Mouse (Mus musculus) forebrain, embryonic 10.5 days (tissue): Measurements from ENCODE around the gene Gm17581. TPM values are rescaled to one million over a fixed set of nuclear protein-coding genes. Genes with fewer than 3 reads are reported as not detected.
"Not testable (repeated sequence)": the region's sequence is repeated elsewhere in the genome, so short reads cannot be mapped to it uniquely, and the experiment has no call there.

Source experiments
- DNase-seq: peaks from one replicate; pipeline ENCODE4 v3.0.0-alpha.2; 2017; ENCODE audit warnings: low spot score; ENCODE audit errors: extremely low spot score
- H3K27ac ChIP-seq: fragments of 300-500 bp; sonication (generic); 2 replicates; pipeline ENCODE4 v1.5.1; 2016; ENCODE audit warnings: mild to moderate bottlenecking
- H3K27me3 ChIP-seq: fragments of 300-500 bp; sonication (generic); 2 replicates; pipeline ENCODE4 v1.6.1; 2016; ENCODE audit warnings: mild to moderate bottlenecking; ENCODE audit not compliant: poor library complexity, severe bottlenecking
- H3K36me3 ChIP-seq: fragments of 300-500 bp; sonication (generic); replicated peaks from 2 replicates; pipeline ENCODE4 v1.6.1; 2016; ENCODE audit warnings: mild to moderate bottlenecking, moderate library complexity
- H3K4me1 ChIP-seq: fragments of 300-500 bp; sonication (generic); 2 replicates; pipeline ENCODE4 v1.6.1; 2016
- H3K4me3 ChIP-seq: fragments of 300-500 bp; sonication (generic); 2 replicates; pipeline ENCODE4 v1.5.1; 2016; ENCODE audit warnings: mild to moderate bottlenecking, moderate library complexity
- H3K9me3 ChIP-seq: fragments of 300-500 bp; sonication (generic); 2 replicates; pipeline ENCODE4 v1.6.1; 2016; ENCODE audit warnings: mild to moderate bottlenecking, moderate library complexity
- WGBS: fragments of 180-500 bp; shearing (Covaris S2); methylation state at CpG from one replicate; pipeline ENCODE4 v1.1.7; 2016; 5-methylcytosine and 5-hydroxymethylcytosine counted together
- polyA plus RNA-seq: library from polyadenylated mRNA; unstranded; fragments of >200 nt; fragmentation: Nextera tagmentation; extraction: Ambion mirVana; gene quantifications from 2 replicates; pipeline ENCODE4 v1.2.1, GENCODE M21; 2016

Gm17581 gene
- polyA plus RNA-seq, 1 experiment from 2014 or later, result not detected

DNA sequence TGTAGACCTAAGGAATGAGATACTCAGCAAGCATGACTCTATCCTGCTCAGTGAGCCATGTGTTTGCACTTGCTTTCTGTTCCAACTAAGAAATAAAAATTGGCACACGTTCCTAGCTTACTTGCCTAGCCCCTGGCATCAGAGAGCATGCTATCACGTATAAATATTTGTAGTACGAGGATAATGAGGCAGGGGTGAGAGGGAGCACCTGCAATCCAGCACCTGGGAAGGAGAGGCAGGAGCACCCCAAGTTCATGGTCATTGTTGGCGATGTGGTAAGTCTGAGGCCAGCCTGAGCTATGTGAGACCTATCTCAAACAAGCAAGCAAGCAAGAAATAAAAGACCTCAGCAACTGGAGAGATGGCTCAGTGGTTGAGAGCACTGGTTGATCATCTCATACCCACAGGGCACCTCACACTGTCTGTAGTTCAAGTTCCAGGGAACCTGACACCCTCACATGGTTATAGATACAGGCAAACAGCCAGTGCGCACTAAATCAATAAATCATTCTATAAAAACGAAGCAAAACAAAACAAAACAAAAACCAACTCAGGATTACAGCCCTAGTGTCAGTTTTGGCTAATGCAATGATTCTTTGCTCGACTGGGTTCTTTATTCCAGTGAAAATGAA lies 7.8 kb downstream of the Gm17581 start:
- no peak overlapping the region for H3K27ac ChIP-seq
- peak overlapping the region; percentile 70 for H3K4me3 ChIP-seq
- H3K27me3 ChIP-seq, result no peaks in the 10 kb centered on the region
- 0 out of 2 replicates have a peak, but pooled peaks cover under 1% of the 10 kb centered on the region for H3K36me3 ChIP-seq
- WGBS, result 81% methylated on average over 7 of the region's 7 CpGs
- no peak for DNase-seq
- no peaks in the 10 kb centered on the region for H3K9me3 ChIP-seq
- peaks cover 18% of the 10 kb centered on the region for H3K4me1 ChIP-seq

DNA sequence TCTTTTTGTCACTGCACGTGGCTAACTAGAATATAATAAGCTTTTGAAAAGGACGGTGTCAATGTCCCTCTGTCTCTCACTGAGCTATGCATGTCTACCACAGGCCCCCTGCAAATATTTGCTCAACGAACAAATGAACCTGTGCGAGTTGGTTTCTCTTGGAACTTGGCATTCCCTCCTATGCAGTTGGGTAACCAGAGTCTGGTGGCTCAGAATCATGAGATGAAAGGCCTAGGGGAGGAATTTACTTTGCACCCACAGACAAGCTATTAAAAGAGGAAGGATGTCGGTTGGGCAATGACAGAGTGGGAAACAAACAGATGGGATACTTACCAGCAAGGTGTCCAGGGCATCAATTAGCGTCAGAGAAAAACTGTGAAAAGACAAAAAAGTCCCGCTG lies 9.4 kb downstream of the Gm17581 start:
- Histone ChIP-seq H3K4me3 (no peak overlapping the region), H3K27ac (no peak overlapping the region), H3K27me3 (no peaks in the 10 kb centered on the region), H3K36me3 (peaks cover 11% of the 10 kb centered on the region), H3K9me3 (no peaks in the 10 kb centered on the region), H3K4me1 (peaks cover 18% of the 10 kb centered on the region)
- DNase-seq, result no peak
- WGBS, result 92% methylated on average over 7 of the region's 7 CpGs

DNA sequence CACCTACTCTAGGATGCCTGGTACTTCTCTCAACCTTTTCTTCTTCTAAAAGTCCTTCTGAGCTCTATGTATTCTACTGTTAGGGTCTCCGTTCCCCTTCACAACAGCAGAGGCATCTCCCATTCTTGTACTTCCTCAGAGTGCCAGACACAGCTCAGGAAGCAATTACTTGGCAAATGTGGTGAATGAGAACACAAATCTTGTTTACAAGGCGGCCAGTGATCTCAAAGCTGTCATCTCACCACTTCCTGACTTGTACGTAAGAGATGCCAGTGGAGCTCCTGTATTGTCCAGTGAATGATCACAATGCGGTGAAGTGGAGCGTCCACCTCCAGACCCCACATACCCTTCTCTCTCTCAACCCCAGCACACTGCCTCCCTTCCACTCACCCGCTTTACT lies 11.1 kb downstream of the Gm17581 start:
- Histone ChIP-seq H3K27ac (no peak overlapping the region), H3K36me3 (peaks cover 17% of the 10 kb centered on the region), H3K4me3 (no peak overlapping the region), H3K27me3 (no peaks in the 10 kb centered on the region), H3K4me1 (peaks cover 15% of the 10 kb centered on the region), H3K9me3 (no peaks in the 10 kb centered on the region)
- 92% methylated on average over 6 of the region's 6 CpGs for WGBS
- no peak for DNase-seq

DNA sequence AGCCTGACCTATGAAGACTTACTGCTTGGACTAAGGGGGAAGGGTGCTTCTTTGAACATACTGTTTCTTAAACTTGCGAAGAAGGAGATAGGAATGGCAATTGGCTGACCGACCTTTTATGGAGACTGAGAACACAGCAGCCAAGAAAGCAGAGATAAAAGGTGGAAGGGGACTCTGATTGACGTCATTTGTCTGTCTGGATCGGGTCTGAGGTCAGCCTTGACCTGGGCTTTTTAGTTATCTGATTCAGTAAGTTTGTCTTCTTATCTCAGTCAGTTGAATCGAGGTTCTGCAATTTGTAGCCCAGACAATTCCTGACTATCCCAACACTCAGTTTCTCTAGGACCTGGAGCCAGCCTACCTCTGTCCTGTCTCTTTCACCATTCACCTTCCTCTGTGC lies 11.6 kb downstream of the Gm17581 start:
- Histone ChIP-seq H3K27ac (no peak overlapping the region), H3K27me3 (no peaks in the 10 kb centered on the region), H3K4me3 (no peak overlapping the region), H3K9me3 (no peaks in the 10 kb centered on the region), H3K4me1 (peaks cover 11% of the 10 kb centered on the region), H3K36me3 (peaks cover 22% of the 10 kb centered on the region)
- WGBS, result 86% methylated on average over 5 of the region's 5 CpGs
- DNase-seq, result no peak

DNA sequence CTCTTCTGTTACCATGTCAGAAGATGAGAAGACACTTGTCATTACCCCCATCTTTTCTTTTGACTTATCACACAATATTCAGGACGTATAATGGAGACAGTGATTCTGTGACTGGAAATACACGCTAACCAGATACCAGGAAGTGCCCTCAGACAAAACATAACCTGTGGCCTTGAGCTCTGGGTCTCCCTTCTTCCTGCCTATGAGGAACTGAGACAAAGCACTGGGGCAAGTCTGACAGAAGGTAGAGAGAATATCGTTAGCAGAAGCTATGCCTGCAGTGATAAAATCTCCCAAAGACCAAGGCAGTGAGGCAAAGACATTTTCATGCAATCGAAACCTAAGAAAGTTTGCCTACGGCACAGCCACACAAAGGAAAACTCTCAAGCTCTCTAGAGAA lies 15.1 kb downstream of the Gm17581 start:
- DNase-seq, result no peak
- H3K27ac ChIP-seq, result no peak overlapping the region
- H3K4me3 ChIP-seq, result no peak overlapping the region
- H3K9me3 ChIP-seq, result no peaks in the 10 kb centered on the region
- peaks cover 37% of the 10 kb centered on the region for H3K36me3 ChIP-seq
- no peaks in the 10 kb centered on the region for H3K27me3 ChIP-seq
- no peaks in the 10 kb centered on the region for H3K4me1 ChIP-seq
- 89% methylated on average over 5 of the region's 5 CpGs for WGBS

DNA sequence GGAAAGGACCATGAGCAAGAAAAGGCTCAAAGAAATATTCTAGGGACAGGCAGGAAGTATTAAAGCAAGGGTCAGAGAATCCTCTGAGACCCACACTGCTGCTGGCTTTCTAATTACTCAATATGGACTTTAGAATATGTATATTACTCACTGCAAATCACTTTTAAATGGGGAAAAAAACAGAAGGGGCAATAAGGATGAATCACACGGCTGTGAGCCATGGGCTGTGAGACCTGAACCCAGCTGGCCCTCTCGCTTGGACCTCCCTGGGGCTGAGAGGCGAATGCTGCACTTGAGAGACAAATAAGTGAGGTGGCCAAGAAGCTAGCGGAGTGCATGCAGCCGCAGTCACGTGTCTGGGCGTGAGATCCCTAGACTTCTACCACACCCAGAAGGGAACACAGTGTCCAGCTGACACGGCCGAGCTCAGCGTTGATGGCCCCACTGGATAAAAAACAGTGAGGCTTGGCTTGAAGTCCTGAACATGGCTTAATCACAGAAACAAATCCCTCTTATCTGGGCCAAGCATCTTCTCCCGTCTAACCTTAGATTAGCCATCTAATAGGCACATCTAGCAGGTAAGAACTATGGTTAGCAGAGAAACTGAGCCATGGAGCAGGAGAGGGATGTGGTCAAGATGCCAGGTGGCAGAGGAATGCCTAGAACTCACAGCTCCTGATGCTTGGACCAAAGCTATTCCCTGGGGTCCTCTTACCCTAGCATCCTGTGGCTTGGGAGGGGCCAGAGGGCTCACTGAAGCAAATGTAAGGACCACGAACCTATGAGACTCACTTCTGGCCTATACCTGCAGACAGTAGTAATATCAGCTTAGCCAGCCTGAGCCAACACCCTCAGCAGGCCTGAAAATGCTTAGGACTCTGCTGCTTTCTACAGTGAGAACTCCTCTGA lies 18.3 kb downstream of the Gm17581 start:
- peaks cover 54% of the 10 kb centered on the region for H3K36me3 ChIP-seq
- H3K27me3 ChIP-seq, result no peaks in the 10 kb centered on the region
- 92% methylated on average over 12 of the region's 12 CpGs for WGBS
- DNase-seq, result no peak
- H3K9me3 ChIP-seq, result no peaks in the 10 kb centered on the region
- no peak overlapping the region for H3K27ac ChIP-seq
- no peak overlapping the region for H3K4me3 ChIP-seq
- no peaks in the 10 kb centered on the region for H3K4me1 ChIP-seq

DNA sequence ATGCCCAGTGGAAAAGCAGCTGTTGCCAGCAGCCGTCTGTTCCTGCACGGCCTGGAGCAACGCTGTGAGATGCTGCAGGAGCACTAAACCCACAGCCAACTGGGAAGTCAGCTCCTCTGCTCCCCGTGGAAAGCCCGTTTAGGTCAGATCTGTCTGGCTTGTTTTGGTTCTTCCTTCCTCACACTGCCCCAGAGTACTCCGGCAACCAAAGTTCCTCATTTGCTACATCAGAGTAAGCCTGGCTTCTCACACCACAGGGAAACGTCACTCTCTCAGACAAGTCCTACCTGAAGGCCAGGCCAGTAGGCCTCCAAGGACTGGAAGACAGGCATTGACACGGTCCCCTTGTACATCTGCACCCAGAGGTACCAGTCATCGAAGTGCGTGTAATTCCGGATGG lies 25.1 kb downstream of the Gm17581 start:
- Histone ChIP-seq H3K27ac (no peak overlapping the region), H3K4me1 (no peaks in the 10 kb centered on the region), H3K36me3 (peaks cover 63% of the 10 kb centered on the region), H3K4me3 (no peak overlapping the region), H3K27me3 (no peaks in the 10 kb centered on the region), H3K9me3 (no peaks in the 10 kb centered on the region)
- 90% methylated on average over 11 of the region's 11 CpGs for WGBS
- no peak for DNase-seq

DNA sequence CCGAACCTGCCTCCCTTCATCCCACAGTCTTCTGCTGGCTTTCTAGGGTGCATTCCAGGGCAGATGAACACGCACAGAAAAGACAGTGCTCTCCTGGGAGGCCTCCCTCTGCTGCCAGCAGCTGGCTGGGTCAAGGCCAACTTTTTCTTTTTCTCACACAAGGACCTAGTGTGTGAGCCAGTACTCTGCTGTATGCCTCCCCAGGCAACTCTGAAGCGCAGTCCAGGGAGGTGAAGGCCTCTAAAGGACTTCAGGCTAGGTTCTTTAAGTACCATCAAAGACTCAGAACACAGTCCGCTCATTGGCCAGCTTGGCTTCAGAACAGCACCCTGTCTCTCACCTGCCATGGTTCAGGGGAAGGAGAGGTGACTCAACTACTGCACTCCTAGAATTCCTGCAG lies 28.4 kb downstream of the Gm17581 start:
- Histone ChIP-seq H3K9me3 (no peaks in the 10 kb centered on the region), H3K27ac (no peak overlapping the region), H3K4me3 (no peak overlapping the region), H3K36me3 (peaks cover 60% of the 10 kb centered on the region), H3K27me3 (no peaks in the 10 kb centered on the region), H3K4me1 (peaks cover 10% of the 10 kb centered on the region)
- WGBS, result 92% methylated on average over 4 of the region's 4 CpGs
- DNase-seq, result no peak

DNA sequence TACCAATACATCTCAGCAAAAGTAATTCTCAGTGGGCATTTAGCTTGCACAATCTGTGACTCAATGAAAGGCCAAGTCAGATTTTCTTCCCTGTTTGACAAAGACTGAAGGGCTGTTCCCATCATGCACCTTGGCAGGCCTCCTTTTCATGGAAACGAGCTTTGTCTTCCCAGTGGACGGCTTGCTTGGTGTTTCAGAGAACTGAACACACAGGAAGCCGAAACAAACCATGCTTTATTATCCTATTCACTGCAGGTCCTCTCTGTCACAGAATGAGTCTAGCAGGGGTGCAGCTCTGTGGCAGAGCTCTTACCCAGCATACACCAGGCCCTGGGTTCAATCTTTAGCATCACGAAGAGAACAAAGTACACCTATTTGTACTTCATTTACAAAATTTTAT lies 32.0 kb downstream of the Gm17581 start:
- Histone ChIP-seq H3K36me3 (peaks cover 50% of the 10 kb centered on the region), H3K4me3 (no peak overlapping the region), H3K9me3 (no peaks in the 10 kb centered on the region), H3K4me1 (peaks cover 10% of the 10 kb centered on the region), H3K27me3 (no peaks in the 10 kb centered on the region), H3K27ac (peak overlapping the region; percentile 81)
- peak; percentile 52 for DNase-seq
- 33% methylated on average over 4 of the region's 4 CpGs for WGBS

DNA sequence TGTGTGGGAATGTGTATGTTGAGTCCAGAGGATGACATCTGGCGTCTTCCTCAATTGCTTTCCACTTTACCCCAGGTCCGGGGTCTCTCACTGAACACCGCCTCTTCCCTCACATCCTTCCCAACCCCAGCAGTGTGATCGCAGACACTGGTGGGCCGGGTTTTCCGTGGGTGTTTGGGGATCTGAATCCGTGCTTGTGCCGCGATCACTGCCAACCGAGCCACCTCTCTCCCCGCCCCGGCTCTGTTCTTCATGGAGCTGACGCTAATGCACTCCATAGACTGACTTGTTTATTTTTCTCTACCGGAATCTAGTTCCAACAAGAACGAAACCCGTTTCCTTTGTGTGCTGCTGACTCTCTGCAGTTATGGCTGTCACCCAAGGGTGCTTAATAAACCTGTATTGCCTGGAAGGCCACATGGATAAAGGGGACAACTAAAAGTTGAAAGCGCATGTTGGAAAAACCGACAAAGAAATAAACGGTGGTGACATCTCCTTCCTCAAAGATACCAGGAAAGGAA lies 34.2 kb downstream of the Gm17581 start:
- Histone ChIP-seq H3K27ac (no peak overlapping the region), H3K9me3 (no peaks in the 10 kb centered on the region), H3K27me3 (no peaks in the 10 kb centered on the region), H3K36me3 (peaks cover 38% of the 10 kb centered on the region), H3K4me3 (no peak overlapping the region), H3K4me1 (peaks cover 10% of the 10 kb centered on the region)
- 93% methylated on average over 19 of the region's 19 CpGs for WGBS
- DNase-seq, result no peak

DNA sequence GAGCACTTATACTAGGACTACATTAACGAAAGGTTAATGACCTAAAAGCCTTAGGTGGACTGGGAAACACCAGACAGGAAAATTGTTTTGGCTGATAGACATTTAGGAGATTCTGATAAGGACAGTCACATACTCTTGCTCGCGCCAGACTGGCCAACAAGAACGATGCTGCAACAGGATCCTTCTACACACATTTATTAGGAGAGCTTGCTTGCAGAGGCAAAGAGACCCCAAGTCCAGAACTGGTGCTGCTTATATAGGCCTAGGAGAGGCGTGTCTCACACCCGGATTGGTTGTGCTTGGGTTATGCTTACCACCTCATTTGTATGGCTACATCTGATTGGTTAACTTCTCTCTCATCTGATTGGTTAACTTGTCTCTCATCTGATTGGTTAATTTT lies 37.2 kb downstream of the Gm17581 start:
- WGBS, result 94% methylated on average over 6 of the region's 6 CpGs
- peaks cover 11% of the 10 kb centered on the region for H3K4me1 ChIP-seq
- H3K27me3 ChIP-seq, result not testable (repeated sequence)

DNA sequence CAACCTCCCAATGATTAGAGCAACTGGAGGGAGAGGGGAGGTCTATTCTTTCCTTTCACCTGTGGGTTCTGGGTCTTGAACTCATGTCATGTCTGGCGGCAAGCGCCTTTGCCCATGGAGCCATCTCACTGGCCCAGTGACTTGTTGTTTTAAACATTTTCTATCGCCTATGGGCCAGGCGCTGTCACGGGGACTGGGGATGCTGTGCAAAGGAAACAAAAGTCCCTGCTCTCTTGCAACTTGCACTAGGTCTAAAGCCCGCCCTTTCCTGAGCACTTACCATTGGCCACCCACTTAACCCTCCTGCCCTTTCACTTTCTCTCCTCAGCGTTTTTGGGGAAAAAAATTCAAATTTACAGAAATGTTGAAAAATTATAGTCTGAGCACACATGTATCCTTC lies 38.8 kb downstream of the Gm17581 start:
- peaks cover 4% of the 10 kb centered on the region; the same call in 1 of the 2 replicates for H3K4me1 ChIP-seq
- H3K36me3 ChIP-seq, result 0 out of 2 replicates have a peak, but pooled peaks cover 9% of the 10 kb centered on the region
- WGBS, result 81% methylated on average over 7 of the region's 7 CpGs
- H3K27me3 ChIP-seq, result no peaks in the 10 kb centered on the region
- DNase-seq, result no peak
- no peaks in the 10 kb centered on the region for H3K9me3 ChIP-seq
- no peak overlapping the region for H3K27ac ChIP-seq
- no peak overlapping the region for H3K4me3 ChIP-seq

More for the DNA sequence above, 37.2 kb downstream of the Gm17581 start:
- H3K27ac ChIP-seq, H3K9me3 ChIP-seq, H3K4me3 ChIP-seq, DNase-seq: not testable (repeated sequence)
- peaks cover 18% of the 10 kb centered on the region for H3K36me3 ChIP-seq

DNA sequence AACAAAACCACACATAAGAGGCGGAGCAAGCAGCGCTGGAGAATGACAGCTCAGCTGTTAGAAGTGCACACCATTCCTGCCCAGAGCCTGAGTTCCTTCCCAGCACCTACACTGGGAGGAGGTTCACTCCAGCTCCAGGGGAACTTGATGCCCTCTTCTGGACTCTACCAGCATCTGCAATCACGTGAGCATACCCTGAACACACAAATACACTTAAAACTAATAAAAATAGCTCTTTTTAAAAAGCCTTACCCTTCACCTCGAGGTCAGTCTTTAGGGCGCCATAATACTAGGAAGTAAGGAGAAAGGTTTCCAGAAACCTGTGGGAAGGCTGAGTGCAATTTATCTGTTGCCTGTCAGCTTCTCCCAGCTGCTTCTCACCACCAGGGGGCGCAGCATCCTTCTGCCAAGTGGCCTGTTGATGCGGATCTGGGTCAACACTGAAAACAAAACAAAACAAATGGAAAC lies 39.5 kb downstream of the Gm17581 start:
- Histone ChIP-seq H3K4me1 (peaks cover 10% of the 10 kb centered on the region), H3K9me3 (no peaks in the 10 kb centered on the region), H3K27ac (no peak overlapping the region), H3K36me3 (0 out of 2 replicates have a peak, but pooled peaks cover 4% of the 10 kb centered on the region), H3K27me3 (no peaks in the 10 kb centered on the region), H3K4me3 (no peak overlapping the region)
- 12% methylated on average over 7 of the region's 7 CpGs for WGBS
- peak; percentile 85 for DNase-seq
